Mouse (Mus musculus) erythroid progenitor cell, adult 5-6 weeks (primary cell): ENCODE results near the gene Gm13287. TPM values are rescaled to one million over a fixed set of nuclear protein-coding genes. Genes with fewer than 3 reads are reported as not detected.

ENCODE experiments used
- total RNA-seq, 2 experiments: library from RNA; stranded (forward) in 1 of 2; stranded (reverse) in 1 of 2; fragments of 150-400 nt in 1 of 2; fragments of 186-747, 209-891 nt in 1 of 2; gene quantifications; 2 replicates each; pipeline versions ENCODE4 v1.2.3 to v1.2.4; 2015 to 2017; ENCODE audit warnings: low replicate concordance in 2 of 2

Gene Gm13287
- total RNA-seq, 2 experiments from 2014 or later = not detected

Other genes starting within 250 kb of the Gm13287 start
Only the 30 nearest of the 31 such genes appear.
- gene Ifna14, start 231.5 kb upstream of the Gm13287 start, total RNA-seq (2015; ENCODE audit: low replicate concordance) = not detected in 2 replicates
- gene Ifna14, start 231.5 kb upstream of the Gm13287 start, total RNA-seq (2017; ENCODE audit: low replicate concordance) = not detected in 2 replicates
- not detected in 2 replicates for gene Ifna9, start 210.9 kb upstream of the Gm13287 start, total RNA-seq (2015; ENCODE audit: low replicate concordance)
- not detected in 2 replicates for gene Ifna9, start 210.9 kb upstream of the Gm13287 start, total RNA-seq (2017; ENCODE audit: low replicate concordance)
- gene Ifna12, start 199.9 kb upstream of the Gm13287 start, total RNA-seq (2015; ENCODE audit: low replicate concordance) = not detected in 2 replicates
- not detected in 2 replicates for gene Ifna12, start 199.9 kb upstream of the Gm13287 start, total RNA-seq (2017; ENCODE audit: low replicate concordance)
- not detected in 2 replicates for gene C87499, start 168.8 kb upstream of the Gm13287 start, total RNA-seq (2015; ENCODE audit: low replicate concordance)
- not detected in 2 replicates for gene C87499, start 168.8 kb upstream of the Gm13287 start, total RNA-seq (2017; ENCODE audit: low replicate concordance)
- not detected in 2 replicates for gene Ifna13, start 158.8 kb upstream of the Gm13287 start, total RNA-seq (2015; ENCODE audit: low replicate concordance)
- gene Ifna13, start 158.8 kb upstream of the Gm13287 start, total RNA-seq (2017; ENCODE audit: low replicate concordance) = not detected in 2 replicates
- not detected in 2 replicates for gene Ifna16, start 126.3 kb upstream of the Gm13287 start, total RNA-seq (2015; ENCODE audit: low replicate concordance)
- gene Ifna16, start 126.3 kb upstream of the Gm13287 start, total RNA-seq (2017; ENCODE audit: low replicate concordance) = not detected in 2 replicates
- gene Ifna2, start 119.3 kb upstream of the Gm13287 start, total RNA-seq (2015; ENCODE audit: low replicate concordance) = not detected in 2 replicates
- not detected in 2 replicates for gene Ifna2, start 119.3 kb upstream of the Gm13287 start, total RNA-seq (2017; ENCODE audit: low replicate concordance)
- gene Ifnab, start 111.9 kb upstream of the Gm13287 start, total RNA-seq (2015; ENCODE audit: low replicate concordance) = not detected in 2 replicates
- not detected in 2 replicates for gene Ifnab, start 111.9 kb upstream of the Gm13287 start, total RNA-seq (2017; ENCODE audit: low replicate concordance)
- not detected in 2 replicates for gene Gm26566, start 81.4 kb upstream of the Gm13287 start, total RNA-seq (2015; ENCODE audit: low replicate concordance)
- 0.51 TPM in 1 of 2 replicates, not detected in the other for gene Gm26566, start 81.4 kb upstream of the Gm13287 start, total RNA-seq (2017; ENCODE audit: low replicate concordance)
- gene Klhl9, start 80.8 kb upstream of the Gm13287 start, total RNA-seq (2015; ENCODE audit: low replicate concordance) = 20.1 and 22.0 TPM in 2 replicates
- 21.1 and 31.8 TPM in 2 replicates for gene Klhl9, start 80.8 kb upstream of the Gm13287 start, total RNA-seq (2017; ENCODE audit: low replicate concordance)
- gene Gm13271, start 48.4 kb upstream of the Gm13287 start, total RNA-seq (2015; ENCODE audit: low replicate concordance) = not detected in 2 replicates
- not detected in 2 replicates for gene Gm13271, start 48.4 kb upstream of the Gm13287 start, total RNA-seq (2017; ENCODE audit: low replicate concordance)
- gene Gm13283, start 43.1 kb upstream of the Gm13287 start, total RNA-seq (2015; ENCODE audit: low replicate concordance) = not detected in 2 replicates
- gene Gm13283, start 43.1 kb upstream of the Gm13287 start, total RNA-seq (2017; ENCODE audit: low replicate concordance) = not detected in 2 replicates
- gene Gm13290, start 29.4 kb upstream of the Gm13287 start, total RNA-seq (2015; ENCODE audit: low replicate concordance) = not detected in 2 replicates
- not detected in 2 replicates for gene Gm13290, start 29.4 kb upstream of the Gm13287 start, total RNA-seq (2017; ENCODE audit: low replicate concordance)
- gene Gm13289, start 26.3 kb upstream of the Gm13287 start, total RNA-seq (2015; ENCODE audit: low replicate concordance) = not detected in 2 replicates
- not detected in 2 replicates for gene Gm13289, start 26.3 kb upstream of the Gm13287 start, total RNA-seq (2017; ENCODE audit: low replicate concordance)
- not detected in 2 replicates for gene Gm13272, start 23.4 kb upstream of the Gm13287 start, total RNA-seq (2015; ENCODE audit: low replicate concordance)
- not detected in 2 replicates for gene Gm13272, start 23.4 kb upstream of the Gm13287 start, total RNA-seq (2017; ENCODE audit: low replicate concordance)
- not detected in 2 replicates for gene Ifnz, start 21.1 kb upstream of the Gm13287 start, total RNA-seq (2015; ENCODE audit: low replicate concordance)
- gene Ifnz, start 21.1 kb upstream of the Gm13287 start, total RNA-seq (2017; ENCODE audit: low replicate concordance) = not detected in 2 replicates
- not detected in 2 replicates for gene Gm13276, start 17.5 kb upstream of the Gm13287 start, total RNA-seq (2015; ENCODE audit: low replicate concordance)
- gene Gm13276, start 17.5 kb upstream of the Gm13287 start, total RNA-seq (2017; ENCODE audit: low replicate concordance) = not detected in 2 replicates
- not detected in 2 replicates for gene Gm13277, start 14.6 kb upstream of the Gm13287 start, total RNA-seq (2015; ENCODE audit: low replicate concordance)
- gene Gm13277, start 14.6 kb upstream of the Gm13287 start, total RNA-seq (2017; ENCODE audit: low replicate concordance) = not detected in 2 replicates
- gene Gm13278, start 11.7 kb upstream of the Gm13287 start, total RNA-seq (2015; ENCODE audit: low replicate concordance) = not detected in 2 replicates
- gene Gm13278, start 11.7 kb upstream of the Gm13287 start, total RNA-seq (2017; ENCODE audit: low replicate concordance) = not detected in 2 replicates
- gene Gm13275, start 8.8 kb upstream of the Gm13287 start, total RNA-seq (2015; ENCODE audit: low replicate concordance) = not detected in 2 replicates
- not detected in 2 replicates for gene Gm13275, start 8.8 kb upstream of the Gm13287 start, total RNA-seq (2017; ENCODE audit: low replicate concordance)
- not detected in 2 replicates for gene Gm13279, start 5.9 kb upstream of the Gm13287 start, total RNA-seq (2015; ENCODE audit: low replicate concordance)
- gene Gm13279, start 5.9 kb upstream of the Gm13287 start, total RNA-seq (2017; ENCODE audit: low replicate concordance) = not detected in 2 replicates
- not detected in 2 replicates for gene Gm13285, start 3.6 kb upstream of the Gm13287 start, total RNA-seq (2015; ENCODE audit: low replicate concordance)
- not detected in 2 replicates for gene Gm13285, start 3.6 kb upstream of the Gm13287 start, total RNA-seq (2017; ENCODE audit: low replicate concordance)
- not detected in 2 replicates for gene Gm13288, start 2.3 kb downstream of the Gm13287 start, total RNA-seq (2015; ENCODE audit: low replicate concordance)
- not detected in 2 replicates for gene Gm13288, start 2.3 kb downstream of the Gm13287 start, total RNA-seq (2017; ENCODE audit: low replicate concordance)
- gene Ifna7, start 13.0 kb downstream of the Gm13287 start, total RNA-seq (2015; ENCODE audit: low replicate concordance) = not detected in 2 replicates
- gene Ifna7, start 13.0 kb downstream of the Gm13287 start, total RNA-seq (2017; ENCODE audit: low replicate concordance) = not detected in 2 replicates
- not detected in 2 replicates for gene Ifna11, start 16.7 kb downstream of the Gm13287 start, total RNA-seq (2015; ENCODE audit: low replicate concordance)
- gene Ifna11, start 16.7 kb downstream of the Gm13287 start, total RNA-seq (2017; ENCODE audit: low replicate concordance) = not detected in 2 replicates
- not detected in 2 replicates for gene Ifna6, start 24.2 kb downstream of the Gm13287 start, total RNA-seq (2015; ENCODE audit: low replicate concordance)
- gene Ifna6, start 24.2 kb downstream of the Gm13287 start, total RNA-seq (2017; ENCODE audit: low replicate concordance) = not detected in 2 replicates
- gene Ifna5, start 32.3 kb downstream of the Gm13287 start, total RNA-seq (2015; ENCODE audit: low replicate concordance) = not detected in 2 replicates
- gene Ifna5, start 32.3 kb downstream of the Gm13287 start, total RNA-seq (2017; ENCODE audit: low replicate concordance) = not detected in 2 replicates
- gene Ifna4, start 38.6 kb downstream of the Gm13287 start, total RNA-seq (2015; ENCODE audit: low replicate concordance) = not detected in 2 replicates
- gene Ifna4, start 38.6 kb downstream of the Gm13287 start, total RNA-seq (2017; ENCODE audit: low replicate concordance) = not detected in 2 replicates
- not detected in 2 replicates for gene Ifna1, start 46.8 kb downstream of the Gm13287 start, total RNA-seq (2015; ENCODE audit: low replicate concordance)
- gene Ifna1, start 46.8 kb downstream of the Gm13287 start, total RNA-seq (2017; ENCODE audit: low replicate concordance) = not detected in 2 replicates
- not detected in 2 replicates for gene Ifne, start 76.9 kb downstream of the Gm13287 start, total RNA-seq (2015; ENCODE audit: low replicate concordance)
- gene Ifne, start 76.9 kb downstream of the Gm13287 start, total RNA-seq (2017; ENCODE audit: low replicate concordance) = not detected in 2 replicates